Mouse (Mus musculus) mesoderm, embryonic 11.5 days (tissue): ENCODE results near the gene Cav2.
A peak's percentile ranks its signal among the peaks of the same experiment; 100 is the strongest.

Source experiments
- DNase-seq: peaks from one replicate; pipeline ENCODE4 v3.0.0-alpha.2; 2012; ENCODE audit warnings: low read depth, low spot score

Gene Cav2

GRCm38 (mm10) chr6:17309260-17309659 is 28.3 kb downstream of the Cav2 start:
- DNase-seq: no peak

GRCm38 (mm10) chr6:17314241-17314640 is 33.3 kb downstream of the Cav2 start:
- no peak for DNase-seq

- DNase-seq: no peak
Measured at GRCm38 (mm10) chr6:17314659-17315616, 34.0 kb downstream of the Cav2 start.

DNA sequence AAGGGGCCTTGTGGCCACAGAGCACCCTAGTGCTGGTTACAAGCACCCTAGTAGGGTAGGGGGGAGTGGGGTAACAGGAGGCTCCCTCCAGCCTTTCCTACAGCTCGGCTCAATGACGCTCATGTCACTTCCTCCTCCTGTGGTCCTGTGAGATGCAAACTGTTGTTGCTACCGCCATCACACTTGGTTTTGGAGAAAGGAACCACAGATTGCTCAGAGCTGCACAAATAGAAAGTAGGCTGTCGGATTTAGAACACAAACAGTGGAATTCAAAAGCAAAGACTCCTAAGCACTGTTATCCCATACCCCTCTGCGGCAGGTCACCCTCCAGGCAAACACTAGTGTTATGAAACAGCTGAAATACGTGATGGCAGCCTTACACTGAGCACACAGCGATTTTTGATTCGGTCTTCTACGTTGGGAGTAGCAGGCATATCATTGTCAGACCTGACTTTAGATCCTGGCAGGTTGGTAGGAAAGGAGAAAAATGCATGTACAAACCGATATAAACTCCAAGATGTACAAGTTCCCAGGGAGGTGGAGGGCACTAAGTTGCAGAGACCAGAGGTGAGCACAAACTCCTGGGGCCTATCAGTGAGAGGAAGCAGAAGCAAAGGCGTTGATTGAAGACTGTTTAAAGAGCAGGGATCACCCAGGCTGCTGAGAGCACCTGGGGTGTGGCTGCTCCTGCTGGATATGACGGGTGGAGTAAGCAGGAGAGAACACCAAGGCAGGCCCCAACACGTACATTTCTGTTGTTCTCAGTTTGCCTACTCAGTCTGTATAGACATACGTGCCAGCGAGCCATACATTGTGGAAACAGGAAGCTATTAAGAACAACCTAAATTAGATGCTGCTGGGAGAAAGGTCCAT is 35.5 kb downstream of the Cav2 start:
- DNase-seq: no peak

GRCm38 (mm10) chr6:17317167-17317524 is 36.2 kb downstream of the Cav2 start:
- DNase-seq: no peak

- no peak for DNase-seq
Measured at GRCm38 (mm10) chr6:17317944-17318343, 37.0 kb downstream of the Cav2 start.

GRCm38 (mm10) chr6:17321976-17322375 is 41.0 kb downstream of the Cav2 start:
- no peak for DNase-seq

- peak; percentile 14 for DNase-seq
Measured at GRCm38 (mm10) chr6:17327216-17327615, 46.2 kb downstream of the Cav2 start.

DNA sequence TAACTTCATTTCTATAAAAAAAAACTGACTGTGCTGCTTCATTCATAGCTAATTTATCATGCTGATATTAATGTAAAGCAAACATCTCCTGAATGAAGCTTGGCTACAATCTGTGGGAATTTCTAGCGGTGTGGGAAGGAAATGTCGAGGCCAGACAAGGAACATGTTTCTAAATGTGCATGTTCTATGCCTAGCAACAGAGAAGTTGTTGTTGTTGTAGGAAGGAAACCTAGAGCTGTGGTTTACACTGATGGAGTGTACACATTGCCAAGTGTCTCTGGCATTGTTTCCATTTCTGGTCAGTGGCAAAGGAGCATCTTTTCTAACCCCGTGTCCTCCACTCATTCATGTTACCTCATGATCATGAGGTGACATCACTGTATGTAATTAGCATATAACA is 48.8 kb downstream of the Cav2 start:
- DNase-seq: no peak

DNA sequence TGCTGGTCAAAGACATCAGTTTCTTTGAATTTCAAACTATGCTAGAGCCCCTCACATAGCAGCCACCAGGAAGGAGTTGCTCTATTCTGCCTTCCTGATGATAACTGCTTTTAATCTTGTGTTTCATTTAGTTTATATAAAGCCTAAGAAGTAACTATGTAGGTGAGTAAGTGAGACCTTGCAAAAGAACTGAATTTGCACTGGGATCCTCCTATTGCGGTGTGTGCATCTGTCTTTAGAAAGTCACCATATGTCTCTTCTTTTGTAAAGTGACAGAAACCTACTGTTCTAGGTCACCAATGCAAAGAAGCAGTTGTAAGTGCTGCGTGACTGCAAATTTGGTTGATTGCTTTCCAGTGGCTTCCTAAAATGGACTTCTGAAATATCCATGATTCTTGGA is 56.7 kb downstream of the Cav2 start:
- DNase-seq: no peak
